Mouse (Mus musculus) 3T3-L1 (cell line): ENCODE measurements at regions not wholly inside any gene's neighbourhood (a gene's known extent, or its start where the extent isn't known, plus 50 kb on each side); places are given as distances from the start of the nearest gene placed in this dataset.
A peak's percentile ranks its signal among the peaks of the same experiment; 100 is the strongest.
"Not testable (repeated sequence)": the region's sequence is repeated elsewhere in the genome, so short reads cannot be mapped to it uniquely, and the experiment has no call there.

Source experiments
- DNase-seq: peaks from one replicate; pipeline ENCODE4 v3.0.0-alpha.2; 2015; ENCODE audit warnings: low read depth, low spot score

DNA sequence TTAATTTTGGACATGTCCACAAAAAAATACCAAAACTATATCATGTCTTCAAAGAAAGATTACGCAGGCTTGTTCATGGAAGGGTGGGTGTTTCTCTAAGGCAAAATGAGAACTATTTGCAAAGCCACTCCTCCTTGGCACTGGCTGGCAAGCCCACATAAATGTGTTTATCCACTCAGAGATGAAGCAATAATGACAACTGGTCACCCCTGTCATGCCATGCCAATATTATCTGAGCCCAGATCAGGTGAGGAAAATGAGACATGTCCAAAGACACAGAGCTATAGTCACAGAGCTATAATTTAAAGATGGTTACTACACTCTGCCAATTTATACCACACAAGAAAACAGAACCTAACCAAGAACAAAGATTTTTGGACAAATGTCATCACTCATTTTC lies 227.0 kb upstream of the Zfp703 start:
- no peak for DNase-seq

DNA sequence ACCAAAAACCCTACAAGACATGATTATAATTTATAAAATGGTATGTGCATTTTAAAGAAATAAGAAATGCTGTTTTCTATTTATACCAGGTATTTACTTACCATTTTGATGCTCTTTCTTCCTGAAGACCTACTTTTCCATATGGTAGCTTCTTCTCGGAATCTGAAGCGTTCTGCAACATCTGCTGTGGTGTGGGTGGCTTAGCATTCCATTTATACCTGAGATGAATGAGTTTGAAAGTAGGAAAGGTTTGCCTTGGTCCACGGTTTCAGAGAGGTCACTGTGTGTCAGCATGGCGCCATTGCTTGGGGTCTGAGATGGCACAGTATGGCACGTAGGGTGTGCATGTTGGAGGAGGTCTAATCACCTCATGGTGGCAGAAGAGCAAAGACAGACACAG lies 225.5 kb upstream of the Zfp703 start:
- DNase-seq = no peak

DNA sequence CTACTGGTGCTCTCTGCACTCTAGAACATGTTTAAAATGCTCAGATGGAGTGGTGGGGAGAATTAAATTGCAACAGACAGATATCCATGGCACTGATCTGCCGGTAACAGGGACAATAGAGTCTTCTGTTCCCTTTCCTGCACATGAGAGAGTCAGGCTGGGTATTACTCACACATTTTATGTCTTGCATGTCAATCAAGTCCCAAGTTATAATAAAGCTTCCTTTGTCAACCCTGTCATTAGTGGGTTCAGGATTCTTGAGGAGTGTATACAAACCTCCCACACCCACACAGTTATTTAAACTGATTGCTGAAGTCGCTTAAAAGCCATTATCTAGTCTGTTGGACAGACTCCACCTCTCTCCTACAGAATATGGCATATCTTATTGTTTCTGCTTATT lies 220.7 kb upstream of the Zfp703 start:
- DNase-seq = peak; percentile 84

DNA sequence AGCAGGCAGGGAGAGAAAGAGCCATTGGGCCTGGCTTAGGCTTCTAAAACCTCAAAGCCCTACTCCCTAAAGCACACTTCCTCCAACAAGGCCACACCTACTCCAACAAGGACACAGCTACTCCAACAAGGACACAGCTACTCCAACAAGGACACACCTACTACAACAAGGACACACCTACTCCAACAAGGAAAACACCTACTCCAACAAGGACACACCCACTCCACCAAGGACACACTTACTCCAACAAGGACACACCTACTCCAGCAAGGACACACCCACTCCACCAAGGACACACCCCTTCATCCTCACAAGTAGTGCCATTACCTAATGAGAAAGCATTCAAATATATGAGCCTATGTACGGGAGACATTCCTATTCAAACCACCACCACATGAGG lies 216.4 kb upstream of the Zfp703 start:
- no peak for DNase-seq

DNA sequence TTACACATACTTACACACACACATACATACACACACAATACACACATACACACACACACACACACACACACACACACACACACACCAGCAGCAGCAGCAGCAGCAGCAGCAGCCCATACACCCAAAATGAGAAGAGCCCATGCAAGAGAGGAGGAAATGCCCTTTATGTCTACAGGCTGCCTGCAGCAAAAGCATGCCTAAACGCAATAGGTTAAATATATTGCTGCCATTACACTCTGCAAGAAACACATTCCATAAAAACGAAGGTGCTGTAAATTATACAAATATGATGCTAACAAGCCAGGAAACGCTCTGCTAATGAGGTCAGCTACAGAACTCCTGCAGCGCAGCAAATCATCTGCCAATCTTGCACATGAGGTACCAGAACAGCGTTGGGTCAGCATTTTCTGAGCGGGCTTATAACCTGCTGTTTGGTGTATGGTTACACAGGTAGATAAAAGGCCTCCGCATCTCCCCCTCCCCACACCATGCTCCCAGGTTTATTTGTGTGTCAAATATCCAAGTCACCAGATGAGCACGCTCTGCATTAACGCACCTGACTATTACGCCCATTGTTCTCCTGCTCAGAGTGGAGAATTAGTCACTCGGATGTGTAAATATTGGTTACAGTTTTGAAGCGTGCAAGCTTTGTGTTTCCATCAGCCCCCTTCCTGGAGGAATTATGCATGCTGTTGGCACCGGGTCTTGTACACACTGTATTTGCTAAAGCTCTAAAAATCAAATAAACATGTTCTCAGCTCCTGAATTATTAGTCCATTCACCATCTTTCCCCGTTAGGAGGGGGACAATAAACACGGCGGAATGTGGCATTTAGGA lies 214.0 kb upstream of the Zfp703 start:
- no peak for DNase-seq

DNA sequence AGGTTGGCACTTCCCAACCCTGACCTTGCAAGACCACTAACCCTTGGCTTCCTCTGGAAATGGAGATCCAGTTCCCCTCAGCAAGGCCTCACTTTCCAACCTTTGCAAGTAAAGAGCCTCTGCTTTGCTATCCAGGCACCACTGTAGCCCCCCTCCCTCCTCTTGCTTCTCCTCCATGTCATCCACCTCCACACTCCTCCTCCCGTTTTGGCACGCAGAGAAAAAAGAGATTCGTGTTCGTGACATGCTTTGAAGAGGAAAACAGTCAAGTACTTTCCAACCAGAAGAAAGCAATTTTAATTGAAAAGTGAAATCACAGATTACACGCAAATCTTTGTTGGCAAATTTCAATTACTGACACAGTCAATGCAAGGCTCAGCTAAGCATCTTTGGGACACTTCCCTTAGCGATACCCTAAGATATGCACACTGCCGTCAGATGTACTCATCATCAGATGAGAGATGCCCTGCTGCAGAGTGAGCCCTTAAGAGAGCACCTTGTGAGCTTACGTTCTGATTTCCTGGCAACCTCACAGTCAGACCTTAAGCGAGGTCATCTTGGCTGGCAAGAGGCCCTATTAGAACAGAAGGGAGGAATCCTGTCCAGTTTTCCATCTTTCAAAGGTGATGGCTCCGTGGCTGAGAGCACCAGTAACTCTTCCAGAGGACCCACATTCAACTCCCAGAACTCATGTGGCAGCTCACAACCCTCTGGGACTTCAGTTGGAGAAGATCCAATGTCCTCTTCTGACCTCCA lies 208.5 kb upstream of the Zfp703 start:
- DNase-seq = no peak

DNA sequence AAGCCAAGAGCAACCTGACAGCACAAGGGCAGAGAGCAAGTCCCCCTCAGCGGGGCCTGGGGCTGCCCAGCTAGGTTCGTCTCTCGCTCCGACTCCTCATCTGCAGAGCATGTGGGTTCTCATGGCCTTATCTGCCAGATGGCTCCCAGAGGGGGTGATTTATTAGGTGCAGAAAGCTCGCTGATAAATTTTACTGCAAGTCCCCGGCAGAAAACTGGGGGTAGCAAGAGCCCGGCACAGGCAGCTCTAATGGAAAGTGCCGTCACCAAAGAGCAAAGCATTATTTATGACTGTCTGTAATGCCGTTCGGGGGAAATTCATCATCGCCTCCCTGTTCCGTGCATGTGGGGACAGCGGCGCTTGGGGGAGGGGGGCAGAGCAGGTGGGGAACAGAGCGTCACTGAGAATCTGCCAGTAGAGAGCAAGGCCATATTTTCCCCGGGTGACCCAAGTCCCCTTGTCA lies 206.7 kb upstream of the Zfp703 start:
- DNase-seq = no peak

DNA sequence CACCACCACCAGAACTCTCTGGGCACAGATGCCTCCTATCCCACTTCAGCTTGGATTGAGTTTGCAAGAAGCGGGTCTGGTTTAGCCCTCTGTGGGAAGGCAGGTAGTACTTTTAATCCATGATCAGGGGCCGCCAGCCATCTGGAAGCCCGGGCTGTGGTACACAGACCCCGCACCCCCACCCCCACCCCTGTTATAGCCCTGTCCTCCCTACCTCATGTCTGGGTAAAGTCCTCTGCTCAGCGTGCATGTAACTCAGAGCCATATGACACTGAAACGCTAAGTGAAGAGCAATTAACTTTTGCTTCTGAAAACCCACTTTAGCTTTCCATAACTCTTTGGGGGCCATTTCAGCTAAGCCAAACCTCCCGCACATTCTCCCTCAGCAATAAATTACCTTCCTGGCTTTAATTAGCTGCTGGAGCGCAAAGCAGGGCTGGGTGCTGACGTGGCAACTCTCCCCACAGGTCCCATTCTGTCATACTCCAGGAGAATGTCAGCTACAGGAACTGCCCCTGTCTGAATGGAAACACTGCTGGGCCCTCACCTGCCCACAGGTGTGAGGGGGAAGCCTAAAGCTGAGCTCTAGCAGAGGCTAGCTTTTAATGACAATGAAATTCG lies 198.1 kb upstream of the Zfp703 start:
- no peak for DNase-seq

DNA sequence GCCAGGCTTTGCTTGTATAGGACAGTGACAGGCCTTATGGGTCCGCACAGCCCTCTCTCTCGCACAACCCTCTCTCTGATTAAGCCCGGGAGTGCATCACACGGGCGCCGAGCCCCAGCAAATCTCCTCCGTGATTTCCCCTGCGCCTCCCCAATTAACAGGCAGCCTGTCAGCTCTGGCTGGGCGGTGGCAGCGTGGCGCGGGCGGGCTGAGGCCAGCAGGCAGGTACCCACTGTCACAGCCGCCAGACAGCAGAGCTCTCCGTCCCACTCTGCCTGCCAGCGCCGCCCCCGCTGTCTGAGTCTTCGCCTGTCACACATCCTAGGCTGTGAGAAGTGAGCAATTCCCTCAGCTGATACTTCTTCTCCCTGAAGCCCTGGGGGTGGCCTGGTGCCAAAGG lies 196.6 kb upstream of the Zfp703 start:
- DNase-seq = no peak

DNA sequence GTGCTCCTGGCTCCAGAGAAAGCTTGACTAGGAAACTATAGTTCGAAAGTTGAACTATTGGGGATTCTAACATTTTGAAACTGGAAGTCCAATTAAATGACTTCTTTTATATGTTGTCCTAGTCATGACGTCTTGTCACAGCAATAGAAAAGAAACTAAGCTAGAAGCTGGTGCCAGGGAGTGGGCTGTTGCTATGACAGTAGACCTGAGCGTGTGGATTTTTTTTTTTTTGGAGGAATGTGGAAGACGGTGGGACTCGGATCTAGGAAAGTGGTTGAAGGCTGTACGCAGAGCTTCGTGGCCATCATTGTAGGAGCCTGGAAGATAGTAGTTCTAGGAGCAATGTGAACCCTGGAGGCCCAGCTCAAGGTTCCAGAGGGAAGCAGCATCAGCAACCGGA lies 194.2 kb upstream of the Zfp703 start:
- DNase-seq = not testable (repeated sequence)

DNA sequence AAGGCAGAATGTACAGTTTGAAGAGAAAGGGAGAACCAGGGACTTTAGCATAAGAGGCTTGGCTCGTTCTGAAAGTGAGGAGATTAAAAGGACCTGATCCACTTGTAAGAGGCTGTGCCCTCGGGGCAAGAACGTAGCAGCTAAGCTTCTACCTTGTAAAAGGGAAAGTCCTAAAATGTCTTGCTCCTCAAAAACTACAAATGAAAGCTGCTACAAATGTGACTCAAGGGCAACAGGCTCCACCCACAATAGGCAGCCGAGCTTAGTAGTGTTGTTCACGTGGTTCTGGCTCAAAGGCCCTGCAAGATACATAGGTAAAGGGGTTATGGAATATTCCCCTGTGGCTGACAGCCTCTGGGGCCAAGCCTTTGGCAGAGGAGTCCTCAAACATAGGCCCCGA lies 192.7 kb upstream of the Zfp703 start:
- peak; percentile 64 for DNase-seq

DNA sequence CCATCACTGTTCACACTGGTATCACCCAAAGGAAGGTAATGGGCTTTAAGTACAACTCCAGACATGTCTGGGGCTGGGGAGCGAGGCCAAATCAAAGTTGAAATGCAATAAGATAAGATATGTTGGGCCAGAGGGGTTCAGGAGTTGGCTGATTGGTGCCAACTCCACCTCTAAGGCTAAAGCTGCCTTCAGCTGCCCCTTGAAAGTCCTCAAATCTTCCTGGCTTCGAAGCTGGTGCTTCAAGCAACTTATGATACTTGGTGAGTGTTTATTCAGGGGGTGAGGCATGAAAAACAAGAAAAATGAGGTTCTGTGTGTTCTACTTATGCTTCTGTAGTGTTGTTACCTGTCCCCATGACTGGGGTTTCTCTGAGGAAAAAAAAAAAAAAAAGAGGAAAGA lies 185.3 kb upstream of the Zfp703 start:
- no peak for DNase-seq

DNA sequence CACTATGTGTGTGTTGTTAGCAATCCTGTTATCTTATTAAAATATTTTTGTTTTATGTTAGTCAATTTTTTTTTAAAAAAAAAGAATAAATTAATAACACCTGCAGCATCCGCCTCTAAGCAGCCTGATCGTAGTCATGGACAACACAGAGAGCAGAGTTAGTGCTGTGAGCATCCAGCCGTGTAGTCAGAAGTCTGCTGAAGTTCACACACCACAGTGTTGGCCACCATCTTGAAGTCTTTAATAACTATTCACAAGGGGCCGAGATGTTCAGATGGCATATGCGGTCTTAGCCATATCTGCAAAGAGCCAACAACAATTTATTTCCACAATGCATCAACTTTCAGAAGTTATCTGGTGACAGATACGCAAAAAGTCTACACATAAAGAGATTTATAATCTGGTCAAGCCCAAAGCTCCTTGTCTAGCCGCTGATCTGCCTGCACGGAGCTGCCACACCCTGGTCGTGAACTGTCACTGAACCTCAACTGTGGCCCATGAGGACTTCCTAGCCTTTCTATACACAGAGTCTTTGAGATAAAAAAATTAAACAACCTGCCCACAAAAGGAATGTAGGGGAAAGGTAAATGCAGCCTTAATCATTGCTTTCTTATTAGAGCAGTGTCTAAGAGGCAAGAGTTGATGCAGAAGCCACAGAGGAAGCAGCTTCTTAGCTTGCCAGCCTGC lies 183.4 kb upstream of the Zfp703 start:
- peak; percentile 38 for DNase-seq

DNA sequence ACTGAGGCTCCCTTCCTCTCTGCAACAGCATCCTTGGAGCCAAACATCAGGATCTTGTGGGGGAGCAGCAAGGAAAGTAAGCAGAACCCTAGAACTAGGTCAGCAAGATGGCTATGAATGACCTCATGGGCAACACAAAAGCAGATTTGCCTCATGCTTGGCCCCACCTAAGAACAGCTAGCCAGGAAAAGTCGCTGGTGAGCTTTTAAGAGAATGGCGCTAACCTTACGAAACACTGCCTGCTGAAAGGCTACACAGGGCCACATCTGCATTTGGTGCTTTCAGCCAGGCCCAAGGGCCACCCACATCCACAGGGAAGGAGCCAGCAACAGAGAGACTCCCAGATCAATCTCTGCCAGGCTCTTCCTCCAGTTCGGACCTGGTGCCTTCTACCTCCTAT lies 182.7 kb upstream of the Zfp703 start:
- DNase-seq = peak; percentile 72

DNA sequence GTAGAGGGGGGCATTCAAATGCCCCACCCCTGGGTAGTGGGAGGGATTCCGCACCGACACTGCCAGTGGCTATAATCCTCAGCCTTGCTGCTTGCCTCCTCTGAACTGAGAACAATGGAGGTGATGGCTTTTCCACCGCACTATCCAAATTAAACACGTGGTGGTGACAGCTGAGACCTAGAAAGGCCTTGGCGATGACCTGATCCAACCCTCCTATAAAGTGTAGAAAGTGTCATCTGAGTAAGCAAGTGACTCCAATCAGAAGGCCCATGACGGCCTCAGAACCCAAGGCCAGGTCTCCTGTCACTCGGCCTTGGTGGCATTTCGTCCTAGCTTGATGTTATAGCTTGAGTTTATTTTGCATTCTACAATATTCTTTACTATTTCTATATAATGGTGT lies 181.5 kb upstream of the Zfp703 start:
- DNase-seq = no peak

DNA sequence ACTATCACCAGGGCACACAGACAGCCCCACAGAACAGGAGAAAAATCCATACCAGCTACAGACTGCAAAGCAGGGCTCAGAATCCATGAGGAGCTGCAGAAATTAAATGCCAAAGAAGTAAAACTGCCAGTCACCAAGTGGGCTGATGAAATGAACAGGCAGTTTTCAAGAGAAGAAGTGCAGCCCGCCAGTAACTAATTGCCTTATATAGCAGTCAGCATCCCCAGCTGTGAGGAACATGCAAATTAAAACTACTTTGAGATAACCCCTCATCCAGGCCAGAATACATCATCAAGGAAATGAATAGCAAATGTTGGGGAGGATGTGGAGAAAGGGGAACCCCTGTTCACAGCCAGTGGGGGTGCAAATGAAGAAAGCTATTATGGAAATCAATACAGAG lies 177.3 kb upstream of the Zfp703 start:
- no peak for DNase-seq

DNA sequence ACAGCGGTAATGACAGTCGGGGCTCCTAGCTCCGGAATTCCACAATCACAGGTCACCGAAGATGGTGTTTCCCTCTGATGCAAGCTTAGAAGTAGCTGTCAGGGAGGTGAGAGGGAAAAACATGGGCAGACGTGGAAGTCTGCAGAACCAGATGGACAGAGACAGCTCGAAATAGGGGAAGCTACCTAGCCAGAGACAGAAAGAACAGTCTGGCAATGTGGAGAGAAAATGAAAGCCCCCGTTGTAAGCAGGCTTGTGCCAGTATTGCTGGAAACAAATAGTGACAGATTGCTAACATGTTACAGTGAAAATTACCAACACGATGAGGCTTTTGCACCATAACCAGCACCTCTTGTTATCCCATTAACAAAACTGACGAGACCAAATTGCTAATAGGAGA lies 173.0 kb upstream of the Zfp703 start:
- no peak for DNase-seq

DNA sequence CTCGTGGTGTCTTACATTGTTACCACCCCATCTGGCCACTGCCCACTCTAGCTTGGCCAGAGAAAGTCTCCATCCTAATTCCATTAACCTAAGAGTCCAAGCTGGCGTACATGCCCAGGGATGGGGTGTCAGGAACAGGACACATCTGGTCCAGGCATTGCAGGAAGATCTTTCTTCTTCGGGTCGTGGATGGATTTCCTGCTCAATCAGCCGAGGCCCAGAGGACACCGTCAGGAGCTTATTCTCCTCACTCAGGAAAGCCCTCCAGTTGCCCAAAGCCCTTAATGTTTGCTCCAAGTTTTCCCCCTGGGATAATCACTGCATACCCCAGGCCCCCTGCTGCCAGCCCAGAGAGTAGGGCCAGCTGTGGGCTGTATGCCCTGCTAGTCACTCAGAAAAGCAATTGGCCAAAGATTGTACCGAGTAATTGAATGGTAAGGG lies 172.2 kb upstream of the Zfp703 start:
- DNase-seq = peak; percentile 62

DNA sequence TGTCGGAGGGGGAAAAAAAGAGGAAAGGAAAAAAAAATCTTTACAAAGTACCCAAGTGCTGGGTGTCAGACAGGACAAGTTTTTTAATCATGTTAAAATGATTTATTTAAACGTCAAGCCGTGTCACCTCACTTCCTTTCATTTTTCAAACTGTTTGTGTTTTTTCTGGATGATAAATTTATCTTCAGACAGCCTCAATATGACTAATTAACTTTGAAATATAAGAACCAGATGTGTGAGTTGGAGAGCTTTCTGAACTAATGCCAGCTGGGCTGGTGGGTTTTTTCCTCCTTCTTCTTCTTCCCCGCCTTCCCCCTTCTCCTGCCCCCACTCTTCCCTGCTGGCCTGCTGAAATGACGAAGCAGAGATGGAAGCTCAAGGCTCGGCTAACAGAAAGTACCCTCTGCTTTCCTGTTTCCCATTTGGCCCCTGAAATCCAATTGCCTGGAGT lies 171.7 kb upstream of the Zfp703 start:
- DNase-seq = peak; percentile 93

DNA sequence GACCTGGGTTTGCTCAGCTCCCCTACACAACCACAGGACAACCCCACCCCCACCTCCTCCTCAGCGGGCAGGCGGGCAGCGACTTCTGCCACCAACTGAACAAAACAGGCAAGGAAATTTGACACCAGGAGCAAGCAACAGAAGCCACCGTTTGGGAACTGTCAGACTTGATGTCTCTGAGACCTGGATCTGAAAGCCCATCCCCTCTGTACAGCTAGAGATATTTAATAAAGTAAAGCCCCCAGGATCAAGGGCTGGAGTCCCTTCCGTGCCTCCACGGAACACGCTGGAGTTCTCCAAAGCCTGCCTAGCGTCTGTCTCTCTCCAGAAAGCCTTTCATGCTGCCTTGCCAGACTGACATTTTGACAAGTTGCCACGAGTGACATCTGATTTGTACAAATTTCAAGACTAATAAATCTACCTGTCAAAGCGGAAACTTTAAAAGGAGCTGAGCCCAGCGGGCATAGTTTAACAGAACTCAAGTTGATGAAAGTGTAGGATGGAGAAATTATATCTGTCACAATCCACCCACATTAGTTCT lies 168.9 kb upstream of the Zfp703 start:
- DNase-seq = peak; percentile 68

DNA sequence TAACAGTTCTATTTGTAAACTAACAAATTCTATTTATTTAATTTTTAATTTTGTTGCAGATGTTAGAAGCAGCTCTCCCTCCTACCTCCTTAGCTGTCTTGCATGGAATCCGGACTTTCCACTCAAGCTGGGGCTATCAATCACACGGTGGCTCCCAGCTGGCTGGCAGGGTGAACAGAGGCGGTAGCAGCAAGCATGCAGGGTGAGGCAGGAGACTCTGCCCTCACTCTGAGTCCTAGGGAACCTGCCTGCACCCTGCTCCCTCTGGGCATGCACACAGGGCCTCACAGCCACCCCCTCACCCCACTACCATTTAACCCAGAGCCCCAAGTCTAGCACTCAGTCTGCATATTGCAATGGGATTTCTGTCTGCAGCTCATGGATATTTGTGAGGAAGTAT lies 168.4 kb upstream of the Zfp703 start:
- peak; percentile 76 for DNase-seq

DNA sequence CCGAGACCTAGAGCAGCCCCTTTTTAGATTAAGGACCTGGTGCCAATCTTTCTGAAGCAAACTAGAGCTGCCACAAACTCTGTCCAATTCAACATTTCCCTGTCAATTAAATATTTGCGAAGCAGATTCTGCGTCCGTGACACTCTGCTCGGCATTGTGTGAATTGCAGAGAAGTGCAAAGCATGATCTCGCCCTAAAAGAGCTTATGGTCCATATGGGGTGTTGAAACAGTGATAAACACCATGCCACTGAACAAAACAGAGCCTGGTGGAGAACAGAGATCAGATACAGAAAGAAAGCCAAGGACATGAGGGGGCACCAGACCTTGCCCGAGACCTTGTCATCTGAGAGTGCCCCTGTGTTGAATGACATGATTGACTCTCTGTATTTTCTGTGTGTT lies 167.2 kb upstream of the Zfp703 start:
- DNase-seq = no peak
